Comparison of ENCODE assay signal across 8 mouse cellular contexts in the genomic region with DNA sequence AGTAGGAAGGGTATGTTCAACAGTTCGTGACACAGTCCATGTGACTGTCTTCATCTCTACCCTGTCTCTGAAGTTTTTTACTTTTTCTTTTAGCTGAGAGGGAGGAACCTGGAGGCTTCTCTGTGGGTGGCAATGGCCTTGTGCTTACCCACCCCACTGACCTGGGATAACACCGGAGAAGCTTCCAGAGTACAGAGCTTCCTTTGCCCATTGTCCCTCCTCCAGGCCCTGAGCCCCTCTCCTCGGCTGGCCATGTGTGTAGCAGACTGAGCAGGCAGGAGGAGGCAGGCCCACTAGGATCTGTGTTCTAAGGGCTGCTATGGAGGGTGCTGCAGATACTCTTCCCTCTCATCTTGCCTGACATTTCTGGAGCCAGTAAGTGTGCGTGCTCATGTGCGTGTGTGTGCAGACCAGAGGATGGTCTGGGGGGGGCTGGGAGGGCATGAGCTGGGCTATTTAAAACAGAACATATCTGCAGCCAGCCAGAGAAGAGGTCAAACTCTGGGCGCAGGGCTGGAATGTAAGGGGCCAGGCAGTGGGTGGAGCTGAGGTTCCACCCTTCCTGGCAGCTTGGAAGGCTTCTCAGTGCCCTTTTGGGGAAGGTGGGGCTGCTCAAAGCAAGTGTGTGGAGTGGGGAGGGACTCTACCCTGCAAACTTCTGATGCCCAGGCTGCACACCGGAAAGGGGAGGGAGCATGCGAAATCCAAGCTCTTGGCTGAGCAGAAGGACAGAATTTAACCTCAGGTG.
DNase-seq lines count a peak whose midpoint lies in the region; ATAC-seq lines count a peak whose summit lies in the region.

No protein-coding gene starts in this region.

- 0 out of 2 replicates have a peak overlapping the region, but pooled peaks have one; percentile 7 for H3K9ac ChIP-seq in embryonic facial prominence, embryonic 11.5 days (replicated peaks; ENCODE audit: low read length)
- H3K9ac ChIP-seq in limb, embryonic 15.5 days, result no peak overlapping the region
- H3K9ac ChIP-seq in midbrain, embryonic 16.5 days (ENCODE audit: low read depth, low read length), result no peak overlapping the region

- peak; percentile 33 for ATAC-seq in embryonic facial prominence, embryonic 11.5 days (replicated peaks; ENCODE audit: insufficient number of reproducible peaks, low FRiP score, low TSS enrichment, low read depth)
- peak; percentile 51 to 62 for ATAC-seq in hematopoietic stem cell, adult 5-6 weeks (replicated peaks in 1 of 2; ENCODE audit: insufficient read depth in 1 of 2, low FRiP score in 2 of 2, low TSS enrichment in 1 of 2, low read depth in 1 of 2, poor library complexity in 2 of 2, severe bottlenecking in 2 of 2)
- ATAC-seq in limb, embryonic 15.5 days (ENCODE audit: insufficient number of reproducible peaks, low FRiP score, low TSS enrichment, low read depth), result peak; percentile 76; the same call in 1 of the 2 replicates
- no peak; the same call in 1 of the 2 replicates for ATAC-seq in midbrain, embryonic 16.5 days
- ATAC-seq in inflammation-experienced regulatory T-cells, adult 6 months, result no peak

- H3K4me1 ChIP-seq in embryonic facial prominence, embryonic 11.5 days (ENCODE audit: control insufficient read depth, insufficient read depth, low read length), result peaks cover 10% of the 10 kb centered on the region
- peaks cover 47% of the 10 kb centered on the region for H3K4me1 ChIP-seq in limb, embryonic 15.5 days
- H3K4me1 ChIP-seq in midbrain, embryonic 16.5 days (ENCODE audit: control insufficient read depth, insufficient read depth, low read length), result peaks cover 15% of the 10 kb centered on the region; the same call in 1 of the 2 replicates

- 0 out of 2 replicates have a peak overlapping the region, but pooled peaks have one; percentile 10 for H3K4me2 ChIP-seq in embryonic facial prominence, embryonic 11.5 days (ENCODE audit: low read depth, low read length)
- H3K4me2 ChIP-seq in limb, embryonic 15.5 days, result 0 out of 2 replicates have a peak overlapping the region, but pooled peaks have one; percentile 7
- H3K4me2 ChIP-seq in midbrain, embryonic 16.5 days (ENCODE audit: low read length), result no peak overlapping the region

- 21% methylated on average over 8 of the region's 8 CpGs for WGBS in embryonic facial prominence, embryonic 11.5 days
- WGBS in limb, embryonic 15.5 days, result 22% methylated on average over 8 of the region's 8 CpGs
- 39% methylated on average over 8 of the region's 8 CpGs for WGBS in midbrain, embryonic 16.5 days

- DNase-seq in R1 (ENCODE audit: low read depth, low spot score), result peak; percentile 65
- peak; percentile 57 for DNase-seq in embryonic facial prominence, embryonic 11.5 days (ENCODE audit: low spot score)
- no peak for DNase-seq in left cerebral cortex, postnatal 14 days (ENCODE audit: low spot score in 2 of 2)
- no peak for DNase-seq in spleen, adult 18-20 months

- H3K4me3 ChIP-seq in embryonic facial prominence, embryonic 11.5 days (ENCODE audit: low read depth, low read length), result no peak overlapping the region
- no peak overlapping the region for H3K4me3 ChIP-seq in limb, embryonic 15.5 days
- H3K4me3 ChIP-seq in midbrain, embryonic 16.5 days (ENCODE audit: low read depth, low read length), result no peak overlapping the region

- no peaks in the 10 kb centered on the region for H3K36me3 ChIP-seq in embryonic facial prominence, embryonic 11.5 days (replicated peaks; ENCODE audit: control insufficient read depth, insufficient read depth, low read depth, low read length)
- H3K36me3 ChIP-seq in limb, embryonic 15.5 days, result no peaks in the 10 kb centered on the region
- no peaks in the 10 kb centered on the region for H3K36me3 ChIP-seq in midbrain, embryonic 16.5 days (ENCODE audit: control insufficient read depth, insufficient read depth, low read length)

- intact Hi-C loops in left cerebral cortex, postnatal 14 days (cut with DNase I), result no loop called here

- H3K27me3 ChIP-seq in embryonic facial prominence, embryonic 11.5 days (ENCODE audit: control insufficient read depth, insufficient read depth, low read length), result no peaks in the 10 kb centered on the region
- no peaks in the 10 kb centered on the region for H3K27me3 ChIP-seq in limb, embryonic 15.5 days
- no peaks in the 10 kb centered on the region for H3K27me3 ChIP-seq in midbrain, embryonic 16.5 days (ENCODE audit: control insufficient read depth, insufficient read depth, low read depth, low read length)

- 0 out of 2 replicates have a peak overlapping the region, but pooled peaks have one; percentile 8 for H3K27ac ChIP-seq in embryonic facial prominence, embryonic 11.5 days (replicated peaks; ENCODE audit: low read depth, low read length)
- peak overlapping the region; percentile 63 for H3K27ac ChIP-seq in limb, embryonic 15.5 days
- H3K27ac ChIP-seq in midbrain, embryonic 16.5 days (ENCODE audit: low read length), result 0 out of 2 replicates have a peak overlapping the region, but pooled peaks have one; percentile 20

- no peaks in the 10 kb centered on the region for H3K9me3 ChIP-seq in embryonic facial prominence, embryonic 11.5 days (replicated peaks; ENCODE audit: control insufficient read depth, low read length)
- H3K9me3 ChIP-seq in limb, embryonic 15.5 days, result no peaks in the 10 kb centered on the region
- no peaks in the 10 kb centered on the region for H3K9me3 ChIP-seq in midbrain, embryonic 16.5 days (replicated peaks; ENCODE audit: control insufficient read depth, low read length, poor library complexity, severe bottlenecking)

Comparison
In these comparisons a context has a peak if more than half of its experiments do, and no peak if none do; other contexts are left out.
1. DNase-seq: peak in R1 (single experiment) and embryonic facial prominence, embryonic 11.5 days (single experiment); none in left cerebral cortex, postnatal 14 days (0 of 2) and spleen, adult 18-20 months (0 of 2).
2. ATAC-seq: peak in embryonic facial prominence, embryonic 11.5 days (single experiment), hematopoietic stem cell, adult 5-6 weeks (2 of 2) and limb, embryonic 15.5 days (single experiment); none in midbrain, embryonic 16.5 days (single experiment) and inflammation-experienced regulatory T-cells, adult 6 months (single experiment).
3. H3K27ac ChIP-seq: peak in every context shown above with its lines; median percentile 63 in limb, embryonic 15.5 days; 20 in midbrain, embryonic 16.5 days; 8 in embryonic facial prominence, embryonic 11.5 days.